Mouse (Mus musculus): ENCODE results near the gene Ahnak2. TPM values are rescaled to one million over a fixed set of nuclear protein-coding genes. Genes with fewer than 3 reads are reported as not detected.

The Ahnak2 gene
- polyA plus RNA-seq, 1 experiment from 2014 or later = 0.36 TPM

GRCm38 (mm10) chr12:112808212-112808586 lies 5.7 kb upstream of the Ahnak2 start:
- Histone ChIP-seq H3K9me3 (ENCODE audit: low read length) (no peaks in the 10 kb centered on the region), H3K4me2 (ENCODE audit: low read depth, low read length) (peak overlapping the region; percentile 97), H3K9ac (replicated peaks) (no peak overlapping the region), H3K27ac (ENCODE audit: low read depth) (no peak overlapping the region), H3K27me3 (ENCODE audit: insufficient read depth, low read length) (peaks cover 32% of the 10 kb centered on the region), H3K36me3 (replicated peaks; ENCODE audit: insufficient read depth, low read length) (no peaks in the 10 kb centered on the region), H3K4me3 (ENCODE audit: low read depth, low read length) (no peak overlapping the region), H3K4me1 (ENCODE audit: insufficient read depth) (peaks cover 11% of the 10 kb centered on the region)
- 85% methylated on average over 5 of the region's 5 CpGs for WGBS (ENCODE audit: insufficient replicate concordance)
- no peak for ATAC-seq
- DNase-seq = no peak
- TF ChIP-seq CTCF (IDR thresholded peaks at IDR 0.05; ENCODE audit: low read depth) (no peak), EP300 (IDR thresholded peaks at IDR 0.05; ENCODE audit: low read depth) (no peak)

- DNase-seq (no peak), ATAC-seq (no peak)
- H3K9ac ChIP-seq (replicated peaks) = no peak overlapping the region
- peaks cover 36% of the 10 kb centered on the region for H3K27me3 ChIP-seq (ENCODE audit: insufficient read depth, low read length)
- TF ChIP-seq CTCF (IDR thresholded peaks at IDR 0.05; ENCODE audit: low read depth) (no peak), EP300 (IDR thresholded peaks at IDR 0.05; ENCODE audit: low read depth) (no peak)
- H3K36me3 ChIP-seq (replicated peaks; ENCODE audit: insufficient read depth, low read length) = no peaks in the 10 kb centered on the region
- no peak overlapping the region for H3K4me3 ChIP-seq (ENCODE audit: low read depth, low read length)
- WGBS (ENCODE audit: insufficient replicate concordance) = 68% methylated on average over 4 of the region's 4 CpGs
- peaks cover 11% of the 10 kb centered on the region for H3K4me1 ChIP-seq (ENCODE audit: insufficient read depth)
- no peaks in the 10 kb centered on the region for H3K9me3 ChIP-seq (ENCODE audit: low read length)
- no peak overlapping the region for H3K4me2 ChIP-seq (ENCODE audit: low read depth, low read length)
- no peak overlapping the region for H3K27ac ChIP-seq (ENCODE audit: low read depth)
These were observed 5.3 kb upstream of the Ahnak2 start for GRCm38 (mm10) chr12:112807796-112808195.

GRCm38 (mm10) chr12:112806044-112806443 lies 3.6 kb upstream of the Ahnak2 start:
- H3K27ac ChIP-seq (ENCODE audit: low read depth) = no peak overlapping the region
- 51% methylated on average over 6 of the region's 6 CpGs for WGBS (ENCODE audit: insufficient replicate concordance)
- no peaks in the 10 kb centered on the region for H3K9me3 ChIP-seq (ENCODE audit: low read length)
- TF ChIP-seq CTCF (IDR thresholded peaks at IDR 0.05; ENCODE audit: low read depth) (no peak), EP300 (IDR thresholded peaks at IDR 0.05; ENCODE audit: low read depth) (no peak)
- H3K9ac ChIP-seq (replicated peaks) = no peak overlapping the region
- H3K27me3 ChIP-seq (ENCODE audit: insufficient read depth, low read length) = peaks cover 53% of the 10 kb centered on the region
- DNase-seq = no peak
- H3K4me2 ChIP-seq (ENCODE audit: low read depth, low read length) = no peak overlapping the region
- ATAC-seq = no peak
- H3K36me3 ChIP-seq (replicated peaks; ENCODE audit: insufficient read depth, low read length) = no peaks in the 10 kb centered on the region
- peaks cover 20% of the 10 kb centered on the region for H3K4me1 ChIP-seq (ENCODE audit: insufficient read depth)
- H3K4me3 ChIP-seq (ENCODE audit: low read depth, low read length) = no peak overlapping the region

- 51% methylated on average over 13 of the region's 13 CpGs for WGBS (ENCODE audit: insufficient replicate concordance)
- Histone ChIP-seq H3K36me3 (replicated peaks; ENCODE audit: insufficient read depth, low read length) (no peaks in the 10 kb centered on the region), H3K4me1 (ENCODE audit: insufficient read depth) (peaks cover 14% of the 10 kb centered on the region), H3K4me2 (ENCODE audit: low read depth, low read length) (no peak overlapping the region), H3K27ac (ENCODE audit: low read depth) (no peak overlapping the region), H3K4me3 (ENCODE audit: low read depth, low read length) (no peak overlapping the region), H3K27me3 (ENCODE audit: insufficient read depth, low read length) (peaks cover 49% of the 10 kb centered on the region), H3K9ac (replicated peaks) (no peak overlapping the region), H3K9me3 (ENCODE audit: low read length) (no peaks in the 10 kb centered on the region)
- DNase-seq (no peak), ATAC-seq (no peak)
- TF ChIP-seq EP300 (IDR thresholded peaks at IDR 0.05; ENCODE audit: low read depth) (no peak), CTCF (IDR thresholded peaks at IDR 0.05; ENCODE audit: low read depth) (no peak)
These were observed 1.6 kb upstream of the Ahnak2 start for GRCm38 (mm10) chr12:112804046-112804445.

GRCm38 (mm10) chr12:112802917-112803316 lies 460 bp upstream of the Ahnak2 start:
- no peak overlapping the region for H3K9ac ChIP-seq (replicated peaks)
- H3K27ac ChIP-seq (ENCODE audit: low read depth) = no peak overlapping the region
- H3K36me3 ChIP-seq (replicated peaks; ENCODE audit: insufficient read depth, low read length) = no peaks in the 10 kb centered on the region
- ATAC-seq (no peak), DNase-seq (no peak)
- peaks cover 9% of the 10 kb centered on the region; the same call in 1 of the 2 replicates for H3K4me1 ChIP-seq (ENCODE audit: insufficient read depth)
- TF ChIP-seq CTCF (IDR thresholded peaks at IDR 0.05; ENCODE audit: low read depth) = no peak
- TF ChIP-seq EP300 (IDR thresholded peaks at IDR 0.05; ENCODE audit: low read depth) = no peak
- no peaks in the 10 kb centered on the region for H3K9me3 ChIP-seq (ENCODE audit: low read length)
- H3K27me3 ChIP-seq (ENCODE audit: insufficient read depth, low read length) = peaks cover 47% of the 10 kb centered on the region
- H3K4me2 ChIP-seq (ENCODE audit: low read depth, low read length) = peak overlapping the region; percentile 73; the same call in 1 of the 2 replicates
- H3K4me3 ChIP-seq (ENCODE audit: low read depth, low read length) = no peak overlapping the region
- 23% methylated on average over 3 of the region's 3 CpGs for WGBS (ENCODE audit: insufficient replicate concordance)

GRCm38 (mm10) chr12:112800476-112800875 lies 2.0 kb downstream of the Ahnak2 start:
- Histone ChIP-seq H3K4me1 (ENCODE audit: insufficient read depth) (peaks cover 9% of the 10 kb centered on the region; the same call in 1 of the 2 replicates), H3K27ac (ENCODE audit: low read depth) (no peak overlapping the region), H3K4me2 (ENCODE audit: low read depth, low read length) (no peak overlapping the region), H3K9me3 (ENCODE audit: low read length) (no peaks in the 10 kb centered on the region), H3K27me3 (ENCODE audit: insufficient read depth, low read length) (peaks cover 60% of the 10 kb centered on the region), H3K9ac (replicated peaks) (no peak overlapping the region), H3K4me3 (ENCODE audit: low read depth, low read length) (no peak overlapping the region), H3K36me3 (replicated peaks; ENCODE audit: insufficient read depth, low read length) (no peaks in the 10 kb centered on the region)
- ATAC-seq (peak; percentile 47), DNase-seq (peak; percentile 82)
- WGBS (ENCODE audit: insufficient replicate concordance) = 11% methylated on average over 4 of the region's 4 CpGs
- TF ChIP-seq CTCF (IDR thresholded peaks at IDR 0.05; ENCODE audit: low read depth) (peak; percentile 89), EP300 (IDR thresholded peaks at IDR 0.05; ENCODE audit: low read depth) (no peak)

All from liver, postnatal 0 days (tissue).